Mouse (Mus musculus): ENCODE measurements around the gene Ndc1. TPM values are rescaled to one million over a fixed set of nuclear protein-coding genes. Genes with fewer than 3 reads are reported as not detected.

Gene Ndc1
- 8.7 TPM for polyA plus RNA-seq (2017; shearing (Covaris generic))

DNA sequence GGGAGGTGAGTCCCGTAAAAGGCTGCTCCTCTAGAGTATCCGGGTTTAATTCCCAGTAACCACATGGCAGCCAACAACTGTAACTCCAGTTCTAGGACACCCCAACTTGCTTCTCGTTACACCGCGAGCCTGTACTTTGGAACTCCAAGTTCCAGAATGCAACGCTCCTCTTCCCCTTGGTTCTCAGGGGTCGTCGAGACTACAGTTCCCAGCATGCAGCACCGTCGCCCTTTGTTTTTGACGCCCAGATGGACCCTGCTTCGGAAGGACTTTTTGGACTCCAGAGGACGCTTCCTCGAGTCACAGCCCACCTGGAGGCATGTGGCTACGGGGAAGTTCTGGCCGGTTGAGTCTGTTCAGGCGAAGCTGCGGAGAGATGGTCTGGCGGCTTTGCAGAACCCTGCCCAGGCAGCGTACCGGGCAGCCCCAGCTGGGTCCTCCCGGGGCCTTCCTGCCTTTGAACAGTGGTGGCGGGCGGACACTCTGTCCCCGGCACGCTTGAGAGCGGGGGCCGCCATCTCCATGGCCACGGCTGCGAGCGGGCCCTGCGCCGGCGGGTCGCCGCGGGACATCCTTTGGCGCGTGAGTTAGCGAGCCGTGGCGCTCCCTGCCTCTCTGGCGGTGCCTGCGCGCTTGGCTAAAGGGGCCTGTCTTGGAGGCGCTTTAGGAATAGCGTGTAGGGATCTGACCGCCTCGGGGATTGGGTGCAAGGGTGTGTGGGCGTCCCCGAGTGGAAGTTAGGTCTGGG lies at the start of gene Ndc1:
TSS of gene Ndc1 (plus strand) at position 218 of the 748 bp plus-strand sequence.

DNA sequence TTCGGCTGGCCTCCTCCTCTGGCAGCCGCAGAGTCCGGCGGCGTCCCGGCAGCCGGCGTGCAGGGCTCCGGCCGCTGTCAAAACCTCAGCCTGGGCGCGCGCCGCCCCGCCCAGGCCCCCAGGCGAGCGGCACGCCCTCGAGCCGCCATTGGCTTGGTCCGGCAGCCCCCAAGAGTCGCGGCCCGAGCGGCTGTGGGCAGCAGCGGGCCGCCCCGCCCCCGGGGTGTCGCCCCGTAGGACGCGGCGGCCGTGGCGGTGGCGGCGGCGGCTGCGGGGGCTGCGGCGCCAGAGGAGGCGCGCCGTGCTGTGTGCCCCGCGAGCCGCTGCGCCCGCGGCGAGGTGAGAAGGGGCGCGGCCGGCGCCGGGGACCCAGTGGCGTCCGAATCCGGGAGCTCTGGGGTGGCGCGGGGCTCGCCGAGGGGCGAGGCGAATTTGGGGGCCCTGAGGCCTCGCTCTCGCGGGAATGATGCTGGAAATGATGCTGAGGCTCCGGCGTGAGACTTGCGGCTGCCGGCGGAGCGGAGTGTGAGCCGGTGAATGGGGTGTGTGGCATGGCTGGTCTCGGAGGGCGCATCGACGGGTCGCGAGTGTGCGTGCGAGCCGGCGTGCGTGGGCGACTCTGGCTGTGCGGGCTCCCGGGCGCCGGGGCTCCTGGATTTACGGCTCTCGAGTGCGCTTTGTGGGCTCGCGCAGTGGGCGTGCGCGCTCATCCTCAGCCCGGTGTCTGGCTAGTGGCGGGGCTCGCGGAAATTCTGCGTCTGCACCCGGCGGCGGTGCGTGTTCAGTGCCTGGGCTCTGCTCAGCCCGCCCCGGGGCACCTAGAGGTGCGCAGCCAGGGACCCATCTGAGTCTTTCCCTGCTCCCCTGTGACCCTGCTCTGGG lies 67.0 kb downstream of the Ndc1 start, which contains the start of gene Glis1:
TSS of gene Glis1 (plus strand) at position 236 of the 882 bp plus-strand sequence.

Other genes with a start within 250 kb of the Ndc1 start
- gene Tmem59, start 189.4 kb upstream of the Ndc1 start, polyA plus RNA-seq (2017; shearing (Covaris generic)) = 447 TPM
- gene Tceanc2, start 188.7 kb upstream of the Ndc1 start, polyA plus RNA-seq (2017; shearing (Covaris generic)) = 19.0 TPM
- gene Ldlrad1, start 158.6 kb upstream of the Ndc1 start, polyA plus RNA-seq (2017; shearing (Covaris generic)) = 0.26 TPM
- 31.7 TPM for gene Lrrc42, start 114.3 kb upstream of the Ndc1 start, polyA plus RNA-seq (2017; shearing (Covaris generic))
- 28.2 TPM for gene Hspb11, start 114.2 kb upstream of the Ndc1 start, polyA plus RNA-seq (2017; shearing (Covaris generic))
- not detected for gene Dio1, start 60.6 kb upstream of the Ndc1 start, polyA plus RNA-seq (2017; shearing (Covaris generic))
- gene Yipf1, start 53.4 kb upstream of the Ndc1 start, polyA plus RNA-seq (2017; shearing (Covaris generic)) = 119 TPM
- gene Glis1, start 66.8 kb downstream of the Ndc1 start, polyA plus RNA-seq (2017; shearing (Covaris generic)) = 0.39 TPM

Data from activated CD4-positive, CD25-positive, alpha-beta regulatory T cell, adult 9 weeks (primary cell).